Mouse (Mus musculus) liver (tissue): ENCODE measurements around the gene Usp21.

Experiments
- DNase-seq: peaks from one replicate; pipeline ENCODE4 v3.0.0-alpha.2; 2020; ENCODE audit warnings: mixed read lengths

The Usp21 gene

GRCm38 (mm10) chr1:171239992-171240744 is 47.6 kb downstream of the Usp21 start:
- DNase-seq = no peak

- peak; percentile 68 for DNase-seq
These were observed 49.3 kb downstream of the Usp21 start for GRCm38 (mm10) chr1:171238463-171238862.

- DNase-seq = no peak
These were observed 50.4 kb downstream of the Usp21 start for GRCm38 (mm10) chr1:171237438-171237837.

- DNase-seq = no peak
These were observed 52.0 kb downstream of the Usp21 start for GRCm38 (mm10) chr1:171235791-171236190.

- DNase-seq = no peak
These were observed 53.3 kb downstream of the Usp21 start for GRCm38 (mm10) chr1:171234538-171234937.

- DNase-seq = no peak
These were observed 53.7 kb downstream of the Usp21 start, which contains the start of gene Fcer1g for GRCm38 (mm10) chr1:171234126-171234525. Fcer1g (minus strand) TSS chr1:171234365.

GRCm38 (mm10) chr1:171232800-171233730 is 54.7 kb downstream of the Usp21 start:
- DNase-seq = no peak

GRCm38 (mm10) chr1:171232348-171232747 is 55.4 kb downstream of the Usp21 start:
- DNase-seq = no peak
